Mouse (Mus musculus) liver, adult (tissue): ENCODE results near the gene Thap2.

Source experiments
- GATA4 ChIP-seq: IDR thresholded peaks from 2 replicates; pipeline ENCODE4 v1.6.1; 2014; ENCODE audit warnings: mild to moderate bottlenecking, low read length; ENCODE audit not compliant: insufficient replicate concordance

Gene Thap2

DNA sequence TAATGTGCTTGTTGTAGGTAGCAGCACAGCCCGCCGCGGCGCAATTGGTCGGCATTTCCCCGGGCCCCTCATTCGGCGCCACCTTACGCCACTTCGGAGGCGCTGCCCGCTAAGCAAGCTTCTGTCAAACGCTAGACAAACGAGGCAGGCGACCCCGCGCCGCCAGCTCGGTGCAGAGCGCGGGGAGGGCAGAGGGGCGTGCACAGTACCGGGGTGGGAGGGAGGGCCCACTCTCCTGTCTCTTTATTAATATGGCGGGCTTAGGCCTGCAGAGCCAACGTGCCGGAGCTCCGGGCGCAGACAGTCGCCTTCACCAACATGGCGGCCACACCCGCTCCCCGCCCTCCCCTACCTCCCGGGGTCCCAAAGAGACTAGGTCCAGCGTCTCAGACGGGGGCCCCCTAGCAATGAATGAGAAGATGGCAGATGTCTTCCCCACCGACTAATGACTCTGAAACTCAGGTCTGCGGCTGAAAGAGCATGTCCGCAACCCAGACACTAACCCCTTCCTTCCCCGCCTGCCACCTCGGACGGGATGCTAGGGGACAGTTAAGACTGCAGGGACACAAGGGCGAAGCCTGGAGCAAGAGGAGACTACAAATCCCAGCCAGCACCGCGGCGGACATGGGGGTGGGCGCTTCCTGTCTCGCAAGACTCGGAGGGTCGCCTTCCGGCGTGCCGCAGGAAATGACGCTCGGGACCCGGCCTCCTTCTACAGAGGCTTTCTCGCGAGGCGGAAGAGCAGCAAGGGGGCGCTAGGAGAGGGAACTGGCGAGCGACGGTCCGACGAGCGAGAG, at the start of gene Thap2, which contains the start of gene Zfc3h1:
Thap2 (minus strand) TSS at position 223 of the 797 bp plus-strand sequence.
Zfc3h1 (plus strand) TSS at position 739 of the 797 bp plus-strand sequence.
- no peak for TF ChIP-seq GATA4

DNA sequence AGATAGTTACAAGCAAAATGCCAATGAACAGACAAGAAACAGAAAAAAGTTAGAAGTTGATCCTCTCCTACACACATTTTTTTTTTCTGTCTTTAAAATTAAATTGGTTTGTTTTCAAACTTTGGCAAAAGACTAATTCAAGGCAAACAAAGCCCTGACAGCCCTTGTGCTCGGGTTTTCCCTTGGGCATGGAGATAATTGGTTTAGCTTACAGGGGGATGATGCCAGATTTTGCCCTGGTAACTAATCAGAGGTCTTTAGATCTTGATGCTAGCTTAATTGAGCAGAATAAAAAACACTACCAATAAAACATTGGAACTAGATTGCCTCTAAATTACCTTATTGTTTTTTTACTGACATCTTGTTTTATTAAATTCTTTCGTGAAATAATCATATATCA, 41.1 kb upstream of the Thap2 start:
- no peak for TF ChIP-seq GATA4

DNA sequence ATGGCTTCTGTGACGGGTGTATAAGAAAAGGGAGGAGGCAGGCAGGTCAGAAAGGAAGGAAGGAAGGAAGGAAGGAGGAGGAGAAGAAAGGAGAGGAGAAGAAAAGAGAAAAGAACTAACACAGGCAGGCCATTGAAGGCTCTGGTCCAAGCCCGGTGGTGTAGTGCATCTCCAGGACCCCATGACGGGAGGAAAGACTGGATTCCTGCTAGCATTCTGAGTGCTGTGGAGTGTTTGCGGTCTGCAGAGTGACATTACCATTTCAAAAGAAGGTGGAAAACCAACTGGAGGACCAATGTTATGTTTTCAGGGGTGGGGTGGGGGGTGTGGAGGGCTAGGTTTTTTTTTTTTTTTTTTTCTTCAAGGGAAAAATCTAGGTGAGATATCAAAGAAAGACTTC, 37.7 kb upstream of the Thap2 start:
- no peak for TF ChIP-seq GATA4

DNA sequence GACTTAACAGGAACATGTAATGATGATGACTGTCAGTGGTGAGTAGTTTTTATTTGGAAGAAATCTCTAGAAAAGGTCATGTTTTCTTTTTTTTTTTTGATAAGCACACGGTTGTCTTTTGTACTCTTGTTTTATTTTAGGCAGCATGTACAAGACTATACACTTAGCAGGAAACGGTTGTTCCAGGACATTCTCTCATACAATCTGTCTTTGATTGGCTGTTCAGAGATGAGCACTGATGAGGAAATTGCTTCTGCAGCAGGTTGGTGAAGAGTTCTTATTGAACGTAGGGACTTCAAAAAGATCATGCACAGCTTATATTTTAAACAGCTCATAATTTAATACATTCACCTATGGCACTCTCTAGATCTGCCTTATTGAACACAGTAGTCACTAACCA, 29.8 kb upstream of the Thap2 start:
- TF ChIP-seq GATA4 = no peak

DNA sequence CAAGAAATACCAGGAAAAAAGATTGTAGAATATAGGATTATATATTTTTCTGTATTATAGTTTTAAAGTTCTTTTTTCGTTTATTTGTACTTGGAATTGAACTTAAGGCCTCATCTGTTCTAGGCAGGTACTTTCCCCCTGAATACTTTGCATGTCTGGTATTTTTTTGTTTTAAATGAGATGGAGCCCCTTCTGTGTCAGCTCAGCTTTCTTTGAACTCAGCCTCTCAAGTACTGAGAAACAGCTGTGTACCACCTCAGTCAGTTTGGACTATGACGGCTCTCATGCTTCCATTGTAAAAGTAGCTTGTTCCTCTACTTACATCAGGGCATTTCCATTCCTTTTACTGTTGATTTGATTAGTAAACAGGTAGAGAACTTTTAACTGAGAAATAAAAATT, 29.3 kb upstream of the Thap2 start:
- TF ChIP-seq GATA4 = no peak

DNA sequence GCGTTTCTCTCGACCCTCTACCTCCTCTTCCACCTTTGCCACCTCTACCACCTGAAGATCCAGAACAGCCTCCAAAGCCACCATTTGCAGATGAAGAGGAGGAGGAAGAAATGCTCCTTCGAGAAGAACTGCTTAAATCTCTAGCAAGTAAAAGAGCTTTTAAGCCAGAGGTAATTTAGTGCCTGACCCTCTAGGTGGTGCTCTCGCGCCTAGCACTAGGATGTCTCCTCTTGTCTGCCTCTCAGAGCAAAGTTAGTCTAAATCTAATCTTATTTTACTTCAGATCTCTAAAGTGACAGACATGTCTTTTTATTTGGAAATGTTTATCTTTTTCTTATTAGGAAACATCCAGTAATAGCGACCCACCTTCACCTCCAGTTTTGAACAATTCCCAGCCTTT, 22.1 kb upstream of the Thap2 start:
- no peak for TF ChIP-seq GATA4

DNA sequence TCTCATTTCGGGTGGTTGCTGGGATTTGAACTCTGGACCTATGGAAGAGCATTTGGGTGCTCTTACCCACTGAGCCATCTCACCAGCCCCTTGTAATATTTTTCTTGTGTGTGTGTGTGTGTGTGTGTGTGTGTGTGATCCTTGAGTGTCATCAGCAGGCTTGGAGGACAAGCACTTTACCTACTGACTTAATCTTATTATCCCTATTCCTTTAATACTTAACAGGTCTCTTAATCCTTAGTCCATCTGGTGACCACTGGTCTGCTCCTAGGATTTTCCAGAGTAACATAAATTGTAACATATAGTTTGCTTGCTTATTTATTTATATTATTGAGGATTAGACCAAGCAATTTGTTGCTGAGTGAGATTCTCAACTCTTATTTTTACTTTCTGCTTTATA, 7.7 kb upstream of the Thap2 start:
- no peak for TF ChIP-seq GATA4

DNA sequence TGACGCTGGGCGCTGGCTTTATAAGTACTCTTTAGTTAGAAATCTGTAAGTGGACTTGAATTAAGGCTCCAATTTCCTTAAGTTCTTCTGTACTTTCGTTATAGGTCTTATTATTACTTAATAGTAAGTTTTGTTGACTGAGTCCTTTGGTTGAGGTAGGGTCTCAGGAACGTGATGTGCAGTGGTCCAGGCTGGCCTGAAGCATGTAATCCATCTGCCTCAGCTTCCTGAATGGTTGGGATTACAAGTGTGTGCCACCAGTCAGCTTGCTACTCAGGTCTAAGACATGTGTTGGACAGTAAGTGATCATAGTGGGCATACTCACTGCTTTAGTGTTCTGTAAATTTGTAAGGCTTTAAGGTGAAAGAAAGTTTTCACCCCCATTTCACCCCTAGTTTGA, 6.8 kb upstream of the Thap2 start:
- no peak for TF ChIP-seq GATA4

DNA sequence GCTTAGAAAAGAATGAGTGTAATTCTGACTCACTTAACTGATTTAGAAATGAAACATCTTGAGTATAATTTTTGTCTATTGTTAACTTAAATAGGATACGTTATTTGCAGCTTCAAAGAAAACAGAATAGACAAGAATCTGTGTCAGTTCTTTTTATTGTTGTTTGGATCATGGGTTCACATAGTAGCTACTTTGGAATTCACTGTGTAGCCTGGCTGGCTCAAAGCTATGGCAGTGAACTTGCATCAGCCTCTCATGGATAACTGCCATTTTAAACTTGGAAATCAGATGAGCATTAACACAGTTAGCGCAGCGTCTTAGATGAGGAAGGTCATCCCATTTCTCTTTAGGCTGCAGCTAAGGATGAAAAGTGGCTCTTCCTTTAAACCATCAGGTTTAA, 3.6 kb upstream of the Thap2 start:
- TF ChIP-seq GATA4 = no peak

DNA sequence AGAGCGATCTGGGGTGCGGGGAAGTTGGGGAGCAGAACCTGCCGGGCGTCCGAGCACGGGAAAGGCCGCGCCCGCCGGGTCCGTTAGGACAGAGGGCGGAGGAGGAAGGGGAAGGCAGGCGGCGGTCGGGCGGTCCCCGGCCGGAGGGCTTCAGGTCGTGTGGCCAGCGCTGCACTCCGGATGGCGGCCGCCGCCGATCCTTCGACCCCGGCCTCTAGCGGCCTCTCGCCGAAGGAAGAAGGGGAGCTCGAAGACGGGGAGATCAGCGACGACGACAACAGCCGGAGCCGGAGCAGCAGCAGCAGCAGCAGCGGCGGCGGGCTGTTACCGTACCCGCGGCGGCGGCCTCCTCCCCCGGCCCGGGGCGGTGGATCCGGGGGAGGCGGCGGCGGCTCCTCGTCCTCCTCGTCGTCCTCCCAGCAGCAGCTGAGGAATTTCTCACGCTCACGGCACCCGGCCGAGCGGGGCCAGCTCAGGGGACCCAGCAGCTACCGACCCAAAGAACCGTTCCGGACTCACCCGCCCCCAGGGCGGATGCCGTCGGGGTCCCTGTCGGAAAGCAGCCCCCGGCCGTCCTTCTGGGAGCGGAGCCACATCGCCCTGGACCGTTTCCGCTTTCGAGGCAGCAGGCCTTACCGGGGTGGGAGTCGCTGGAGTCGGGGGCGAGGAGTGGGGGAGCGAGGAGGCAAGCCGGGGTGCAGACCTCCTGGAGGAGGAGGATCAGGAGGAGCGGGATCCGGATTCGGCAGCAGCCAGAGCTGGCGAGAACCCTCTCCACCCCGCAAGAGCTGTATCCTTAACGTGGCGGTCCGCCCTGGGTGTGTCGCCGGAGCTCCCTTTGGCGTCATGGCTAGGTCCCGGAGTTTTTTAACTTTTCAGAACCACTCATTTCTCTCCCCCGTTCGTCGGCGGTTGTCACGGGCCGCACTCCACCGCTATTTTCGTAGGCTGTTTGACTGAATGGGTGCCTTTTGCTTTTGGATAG, 1.1 kb upstream of the Thap2 start:
- no peak for TF ChIP-seq GATA4

DNA sequence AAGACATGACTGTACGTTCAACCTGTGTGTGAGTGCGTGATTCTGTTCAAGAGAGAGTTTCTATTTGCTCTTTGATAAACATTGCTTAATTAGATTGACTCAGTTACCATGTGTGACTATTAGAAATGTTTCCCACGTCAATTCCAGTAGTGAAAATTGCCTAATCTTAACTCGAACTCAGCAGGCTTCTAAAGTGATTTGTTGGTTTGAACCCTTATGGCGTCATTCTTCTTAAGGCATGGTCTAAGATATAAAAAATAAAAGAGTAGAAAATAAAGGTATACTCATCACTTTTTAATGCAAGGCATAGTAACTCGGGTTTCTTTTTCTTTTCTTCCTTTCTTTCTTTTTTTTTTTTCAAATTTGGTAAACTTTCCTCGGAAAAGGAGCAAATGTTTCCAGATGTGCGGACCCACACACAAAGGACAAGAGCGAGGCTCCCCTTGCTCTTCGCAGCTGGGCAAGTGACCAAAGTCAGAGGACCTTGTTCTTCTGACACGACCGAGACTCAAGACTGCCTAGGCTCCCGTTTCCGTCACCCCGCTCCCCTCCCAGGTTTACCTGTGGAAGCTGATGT, 511 bp downstream of the Thap2 start:
- no peak; the same call in 1 of the 2 replicates for TF ChIP-seq GATA4

DNA sequence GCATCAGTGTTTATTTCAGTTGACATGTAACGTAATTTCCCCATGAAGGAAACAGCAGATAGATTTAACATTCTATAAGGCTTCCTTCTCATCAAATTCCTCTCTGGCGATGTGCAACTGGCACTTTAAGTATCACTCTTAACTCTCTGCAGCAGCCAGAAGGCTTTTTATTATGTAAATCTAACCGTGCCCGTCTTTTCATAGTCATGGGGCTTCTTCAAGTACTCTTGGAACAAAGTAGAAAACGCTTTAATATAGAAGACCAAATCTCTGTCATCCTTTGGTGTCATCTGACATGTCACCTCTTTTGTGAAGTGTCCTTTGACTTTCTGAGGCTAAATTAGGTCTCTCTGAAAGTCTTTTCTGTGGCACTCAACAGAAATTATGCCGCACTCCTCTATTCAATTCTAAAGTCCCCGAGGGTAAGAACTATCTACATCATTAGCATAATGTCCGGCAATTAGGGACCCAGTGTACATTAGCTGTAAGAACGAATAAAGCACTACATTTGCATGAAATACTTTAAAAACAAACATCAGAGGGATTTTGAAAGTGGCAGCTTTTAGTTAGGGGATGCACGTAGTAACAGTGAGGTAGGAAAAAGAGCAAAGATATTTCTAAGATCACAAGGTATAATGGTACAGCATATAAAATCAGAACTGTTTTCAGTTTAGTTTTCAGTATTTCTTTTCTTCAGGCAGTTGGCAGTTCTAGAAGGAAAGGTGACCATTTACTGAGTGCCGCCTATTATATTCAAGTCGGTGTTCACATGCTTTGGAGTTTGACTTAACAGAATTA, 1.2 kb downstream of the Thap2 start:
- no peak for TF ChIP-seq GATA4

DNA sequence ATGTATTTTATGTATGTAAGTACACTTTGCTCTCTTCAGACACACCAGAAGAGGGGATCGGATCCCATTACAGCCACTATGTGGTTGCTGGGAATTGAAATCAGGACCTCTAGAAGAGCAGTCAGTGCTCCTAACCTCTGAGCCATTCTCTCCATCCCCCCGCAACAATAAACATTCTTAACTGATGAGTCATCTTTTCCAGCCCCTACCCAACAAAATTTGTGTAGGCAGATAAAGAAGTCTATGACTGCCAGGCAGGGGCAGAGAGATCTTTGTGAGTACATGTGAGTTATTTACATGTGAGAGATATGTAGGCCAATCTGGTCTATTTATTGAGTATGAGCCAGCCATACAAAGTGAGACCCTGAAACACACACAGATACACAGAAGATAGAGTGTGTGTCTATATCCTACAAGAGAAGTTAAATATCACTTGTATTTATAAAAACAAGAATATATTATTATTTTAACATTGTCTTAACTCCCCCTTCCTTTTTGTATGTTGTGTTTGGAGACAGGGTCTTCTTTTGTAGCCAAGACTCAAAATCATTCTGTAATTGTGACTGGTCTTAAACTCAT, 2.6 kb downstream of the Thap2 start:
- TF ChIP-seq GATA4 = no peak

DNA sequence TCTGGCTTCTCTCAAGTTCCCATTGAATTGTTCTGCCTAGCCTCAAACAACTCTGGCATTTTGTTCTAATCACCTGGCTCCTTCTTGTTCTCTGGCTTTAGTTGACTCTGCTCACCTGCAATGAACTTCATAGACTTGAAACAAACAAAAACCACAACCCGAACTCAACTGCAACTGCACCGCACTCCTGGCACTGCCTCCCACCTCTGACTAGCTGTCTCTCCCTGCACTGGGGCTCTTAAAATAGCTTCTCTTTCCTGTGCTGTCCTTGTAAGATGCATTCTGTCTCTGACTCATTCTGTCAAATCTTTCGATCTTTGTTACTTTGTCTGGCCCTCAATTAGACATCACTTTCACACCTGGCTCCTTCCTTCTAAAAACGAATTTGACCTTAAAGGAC, 21.1 kb downstream of the Thap2 start:
- no peak for TF ChIP-seq GATA4

DNA sequence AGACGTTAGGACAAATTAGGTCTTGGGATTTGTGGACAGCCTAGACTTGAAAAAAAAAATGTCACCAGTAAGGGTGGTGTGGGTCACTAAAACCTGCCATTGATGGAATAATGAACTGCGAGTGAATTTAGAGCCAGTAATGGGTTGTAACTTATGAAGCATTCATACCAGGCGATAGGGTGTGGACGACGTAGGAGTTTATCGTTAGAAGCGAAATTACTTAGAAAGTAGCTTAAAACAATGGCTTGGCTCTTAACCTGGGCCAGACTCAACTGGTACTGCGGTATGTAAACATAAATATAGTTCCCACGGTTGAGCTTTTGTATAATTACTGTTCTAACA, 21.6 kb downstream of the Thap2 start:
- no peak for TF ChIP-seq GATA4
